Mouse (Mus musculus) forebrain, embryonic 15.5 days (tissue): ENCODE data around the gene Acss2. TPM values are rescaled to one million over a fixed set of nuclear protein-coding genes. Genes with fewer than 3 reads are reported as not detected.

Source experiments
- ATAC-seq: fragments of 200-750 bp; cut with Nextera tagmentation; replicated peaks from 2 replicates; pipeline ENCODE4 v1.8.0; 2017; ENCODE audit warnings: mild to moderate bottlenecking, moderate TSS enrichment, moderate library complexity
- H3K27ac ChIP-seq: fragments of 300-500 bp; sonication (generic); replicated peaks from 2 replicates; pipeline ENCODE4 v1.5.1; 2015; ENCODE audit warnings: mild to moderate bottlenecking, inconsistent platforms
- H3K27me3 ChIP-seq: fragments of 300-500 bp; sonication (generic); 2 replicates; pipeline ENCODE4 v1.6.1; 2015; ENCODE audit warnings: inconsistent platforms
- H3K36me3 ChIP-seq: fragments of 300-500 bp; sonication (generic); 2 replicates; pipeline ENCODE4 v1.6.1; 2015; ENCODE audit warnings: mild to moderate bottlenecking, inconsistent platforms
- H3K4me1 ChIP-seq: fragments of 300-500 bp; sonication (generic); 2 replicates; pipeline ENCODE4 v1.6.1; 2015; ENCODE audit warnings: inconsistent platforms
- H3K4me2 ChIP-seq: fragments of 300-500 bp; sonication (generic); replicated peaks from 2 replicates; pipeline ENCODE4 v1.6.1; 2015; ENCODE audit warnings: mild to moderate bottlenecking, inconsistent platforms
- H3K4me3 ChIP-seq: fragments of 300-500 bp; sonication (generic); 2 replicates; pipeline ENCODE4 v1.5.1; 2015; ENCODE audit warnings: mild to moderate bottlenecking, inconsistent platforms
- H3K9ac ChIP-seq: fragments of 300-500 bp; sonication (generic); replicated peaks from 2 replicates; pipeline ENCODE4 v1.6.1; 2015; ENCODE audit warnings: mild to moderate bottlenecking, inconsistent platforms
- H3K9me3 ChIP-seq: fragments of 300-500 bp; sonication (generic); 2 replicates; pipeline ENCODE4 v1.6.1; 2016; ENCODE audit warnings: inconsistent platforms
- WGBS: fragments of 180-500 bp; shearing (Covaris S2); methylation state at CpG from one replicate; pipeline ENCODE4 v1.1.7; 2015; ENCODE audit warnings: mixed read lengths; 5-methylcytosine and 5-hydroxymethylcytosine counted together
- microRNA counts: library from miRNA; unstranded; fragments of <30 nt; microRNA quantifications from one replicate; lab custom pipeline; 2016
- microRNA-seq: library from miRNA; unstranded; fragments of <30 nt; microRNA quantifications from one replicate; pipeline ENCODE4, GENCODE M21; 2016
- polyA plus RNA-seq: library from polyadenylated mRNA; unstranded; fragments of >200 nt; fragmentation: Nextera tagmentation; extraction: Ambion mirVana; gene quantifications from 2 replicates; pipeline ENCODE4 v1.2.1, GENCODE M21; 2015

The Acss2 gene
- polyA plus RNA-seq, 1 experiment from 2014 or later, result 21.6 TPM

- H3K4me1 ChIP-seq, result peaks cover 11% of the 10 kb centered on the region
- no peak for ATAC-seq
- H3K4me2 ChIP-seq, result no peak overlapping the region
- H3K36me3 ChIP-seq, result peaks cover 62% of the 10 kb centered on the region
- WGBS, result 89% methylated on average over 9 of the region's 9 CpGs
- H3K27me3 ChIP-seq, result peaks cover 31% of the 10 kb centered on the region
- no peaks in the 10 kb centered on the region for H3K9me3 ChIP-seq
- no peak overlapping the region for H3K4me3 ChIP-seq
- H3K27ac ChIP-seq, result no peak overlapping the region
- H3K9ac ChIP-seq, result no peak overlapping the region
These were observed 116.0 kb downstream of the Acss2 start for GRCm38 (mm10) chr2:155633731-155634130.

GRCm38 (mm10) chr2:155634562-155634961, 116.8 kb downstream of the Acss2 start:
- Histone ChIP-seq H3K9me3 (no peaks in the 10 kb centered on the region), H3K9ac (no peak overlapping the region), H3K27me3 (peaks cover 28% of the 10 kb centered on the region), H3K4me3 (no peak overlapping the region), H3K36me3 (peaks cover 67% of the 10 kb centered on the region), H3K27ac (no peak overlapping the region), H3K4me2 (no peak overlapping the region), H3K4me1 (peaks cover 2% of the 10 kb centered on the region)
- no peak for ATAC-seq
- 86% methylated on average over 8 of the region's 8 CpGs for WGBS

MicroRNAs within 50 kb of the gene (microRNA counts, 519-probe panel; counts per million panel counts)
- microRNA mmu-miR-499 (lab: Ali Mortazavi, UCI), result not detected

Small RNAs within 50 kb of the gene (microRNA-seq; reads per million reads assigned to microRNA genes)
- gene Mir499, result 4.2 reads per million, percentile 15 among the genes with 10 or more reads in this experiment

Other genes starting within 250 kb of the Acss2 start
- 358 and 365 TPM in 2 replicates for gene Map1lc3a, start 241.7 kb upstream of the Acss2 start, polyA plus RNA-seq
- 47.7 and 52.8 TPM in 2 replicates for gene Pigu, start 160.5 kb upstream of the Acss2 start, polyA plus RNA-seq
- 73.2 and 87.6 TPM in 2 replicates for gene Trp53inp2, start 136.9 kb upstream of the Acss2 start, polyA plus RNA-seq
- gene Ncoa6, start 44.1 kb upstream of the Acss2 start, polyA plus RNA-seq, result 28.1 and 28.8 TPM in 2 replicates
- gene Ggt7, start 289 bp downstream of the Acss2 start, polyA plus RNA-seq, result 51.6 and 53.7 TPM in 2 replicates
- 12.8 and 15.6 TPM in 2 replicates for gene Gss, start 74.9 kb downstream of the Acss2 start, polyA plus RNA-seq
- 0.29 and 0.59 TPM in 2 replicates for gene Myh7b, start 93.3 kb downstream of the Acss2 start, polyA plus RNA-seq
- 172 and 180 TPM in 2 replicates for gene Trpc4ap, start 174.4 kb downstream of the Acss2 start, polyA plus RNA-seq
- 42.4 and 46.5 TPM in 2 replicates for gene Edem2, start 211.5 kb downstream of the Acss2 start, polyA plus RNA-seq
- not detected in 2 replicates for gene Gm17581, start 217.9 kb downstream of the Acss2 start, polyA plus RNA-seq
- 1.9 and 2.7 TPM in 2 replicates for gene Procr, start 233.2 kb downstream of the Acss2 start, polyA plus RNA-seq